Mouse (Mus musculus): ENCODE measurements around the gene Olfr465-ps1. TPM values are rescaled to one million over a fixed set of nuclear protein-coding genes. Genes with fewer than 3 reads are reported as not detected.

The Olfr465-ps1 gene
- 0.07 and 0.34 TPM in 2 replicates for polyA plus RNA-seq (2015; fragmentation: Nextera tagmentation; extraction: Ambion mirVana)

DNA sequence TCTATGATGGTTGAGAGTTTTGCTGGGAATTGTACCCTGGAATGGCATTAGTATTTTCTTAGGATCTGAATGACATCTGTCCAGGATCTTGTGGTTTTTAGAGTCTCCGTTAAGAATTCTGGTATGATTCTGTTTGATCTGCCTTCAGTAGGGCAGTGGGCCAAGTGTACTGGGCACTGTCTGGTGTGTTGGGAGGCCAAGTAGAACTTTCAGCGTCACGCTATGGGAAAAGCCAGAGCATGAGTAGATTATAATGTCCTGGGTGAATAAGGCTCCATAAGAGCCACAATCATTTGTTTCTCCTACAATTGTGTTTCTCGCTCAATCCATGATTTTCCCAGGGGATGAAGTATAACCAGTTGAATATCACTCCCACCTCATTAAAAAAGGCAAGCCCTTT, at the start of gene Olfr465-ps1:
TSS of gene Olfr465-ps1 (plus strand) at position 301 of the 400 bp plus-strand sequence.
- Histone ChIP-seq H3K4me1 (replicated peaks; ENCODE audit: control insufficient read depth, insufficient read depth, low read length) (no peaks in the 10 kb centered on the region), H3K27ac (ENCODE audit: low read depth, low read length) (no peak within 1 kb of the TSS)
- no peak for ATAC-seq

DNA sequence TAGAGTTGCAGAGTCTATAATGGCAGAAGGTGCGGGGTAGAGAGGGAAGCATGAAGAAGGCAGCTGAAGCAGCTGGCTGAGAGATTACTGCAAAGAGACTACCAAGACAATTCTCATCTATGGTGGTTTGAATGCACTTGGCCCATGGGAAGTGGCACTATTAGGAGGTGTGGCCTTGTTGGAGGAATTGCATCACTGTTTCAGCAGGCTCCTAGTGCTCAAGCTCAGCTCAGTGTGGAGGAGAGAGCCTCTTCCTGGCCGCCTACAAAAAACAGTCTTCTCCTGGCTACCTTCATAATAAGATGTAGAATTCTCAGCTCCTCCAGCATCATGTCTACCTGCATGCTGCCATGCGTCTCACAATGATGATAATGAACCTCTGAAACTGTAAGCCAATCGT, 42.0 kb upstream of the Olfr465-ps1 start:
- ATAC-seq = no peak
- Histone ChIP-seq H3K4me2 (replicated peaks; ENCODE audit: low read depth) (no peak overlapping the region), H3K4me3 (ENCODE audit: low read depth, low read length) (no peak overlapping the region), H3K36me3 (ENCODE audit: control insufficient read depth, insufficient read depth) (0 out of 2 replicates have a peak, but pooled peaks cover 12% of the 10 kb centered on the region), H3K4me1 (replicated peaks; ENCODE audit: control insufficient read depth, insufficient read depth, low read length) (no peaks in the 10 kb centered on the region), H3K27ac (ENCODE audit: low read depth, low read length) (no peak overlapping the region), H3K9me3 (ENCODE audit: control insufficient read depth) (no peaks in the 10 kb centered on the region), H3K9ac (ENCODE audit: low read depth, low read length) (no peak overlapping the region), H3K27me3 (replicated peaks; ENCODE audit: control insufficient read depth, insufficient read depth, low read length) (no peaks in the 10 kb centered on the region)
- TF ChIP-seq CTCF (IDR thresholded peaks at IDR 0.05; ENCODE audit: low read depth) = no peak
- WGBS = 96% methylated on average over 4 of the region's 4 CpGs

More for the DNA sequence above, at the start of gene Olfr465-ps1:
- WGBS = 80% methylated on average over 4 of the region's 4 CpGs
- Histone ChIP-seq H3K27me3 (replicated peaks; ENCODE audit: control insufficient read depth, insufficient read depth, low read length) (no peaks in the 10 kb centered on the region), H3K4me2 (replicated peaks; ENCODE audit: low read depth) (no peak within 1 kb of the TSS), H3K36me3 (ENCODE audit: control insufficient read depth, insufficient read depth) (no peaks in the 10 kb centered on the region), H3K9ac (ENCODE audit: low read depth, low read length) (no peak within 1 kb of the TSS), H3K4me3 (ENCODE audit: low read depth, low read length) (no peak within 1 kb of the TSS), H3K9me3 (ENCODE audit: control insufficient read depth) (no peaks in the 10 kb centered on the region)
- TF ChIP-seq CTCF (IDR thresholded peaks at IDR 0.05; ENCODE audit: low read depth) = no peak

DNA sequence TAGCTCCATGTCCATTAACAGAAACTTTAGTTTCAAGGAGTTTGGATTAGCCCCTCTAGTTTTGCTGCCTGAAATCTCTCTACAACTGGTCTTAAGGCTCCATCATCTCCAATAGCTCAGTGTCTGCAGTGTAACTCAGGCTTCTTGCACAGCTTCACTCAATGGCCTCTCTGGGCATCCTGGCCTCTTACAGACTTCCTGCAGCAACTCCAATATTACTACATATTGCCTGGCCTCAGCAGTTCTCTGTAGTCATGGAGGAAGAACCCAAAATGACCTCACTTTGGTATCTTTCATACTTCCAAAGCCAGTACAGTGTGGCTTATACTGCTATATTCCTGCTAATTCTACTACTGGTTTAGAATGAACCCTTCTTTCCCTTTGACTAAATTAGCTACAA, 40.9 kb upstream of the Olfr465-ps1 start:
- no peaks in the 10 kb centered on the region for H3K9me3 ChIP-seq (ENCODE audit: control insufficient read depth)
- ATAC-seq = no peak
- H3K27me3 ChIP-seq (replicated peaks; ENCODE audit: control insufficient read depth, insufficient read depth, low read length) = no peaks in the 10 kb centered on the region
- no peaks in the 10 kb centered on the region for H3K4me1 ChIP-seq (replicated peaks; ENCODE audit: control insufficient read depth, insufficient read depth, low read length)
- H3K36me3 ChIP-seq (ENCODE audit: control insufficient read depth, insufficient read depth) = 0 out of 2 replicates have a peak, but pooled peaks cover 7% of the 10 kb centered on the region
- no peak overlapping the region for H3K27ac ChIP-seq (ENCODE audit: low read depth, low read length)
- TF ChIP-seq CTCF (IDR thresholded peaks at IDR 0.05; ENCODE audit: low read depth) = no peak
- H3K4me2 ChIP-seq (replicated peaks; ENCODE audit: low read depth) = no peak overlapping the region
- no peak overlapping the region for H3K9ac ChIP-seq (ENCODE audit: low read depth, low read length)
- no peak overlapping the region for H3K4me3 ChIP-seq (ENCODE audit: low read depth, low read length)

DNA sequence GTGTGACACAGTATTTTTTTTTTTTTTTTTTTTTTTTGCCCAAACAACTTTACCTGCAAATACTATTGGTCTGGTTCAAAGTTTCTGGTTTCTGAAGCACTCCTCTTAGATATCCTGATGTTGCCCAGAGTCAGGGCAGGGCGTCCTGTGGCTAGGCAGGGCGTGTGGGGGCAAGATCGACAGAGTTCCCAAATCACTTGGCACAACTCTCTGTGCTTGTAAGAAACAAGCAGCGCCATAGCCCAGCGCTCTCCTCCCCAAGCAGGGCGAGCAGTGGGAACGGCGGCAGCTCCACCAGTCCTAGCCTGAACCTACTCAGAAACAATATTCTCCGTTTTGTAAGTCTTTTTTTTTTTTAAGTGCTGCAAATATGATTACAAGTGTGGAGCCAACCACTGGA, 37.2 kb upstream of the Olfr465-ps1 start:
- Histone ChIP-seq H3K9me3 (ENCODE audit: control insufficient read depth) (no peaks in the 10 kb centered on the region), H3K36me3 (ENCODE audit: control insufficient read depth, insufficient read depth) (no peaks in the 10 kb centered on the region), H3K4me1 (replicated peaks; ENCODE audit: control insufficient read depth, insufficient read depth, low read length) (no peaks in the 10 kb centered on the region), H3K4me3 (ENCODE audit: low read depth, low read length) (no peak overlapping the region), H3K27me3 (replicated peaks; ENCODE audit: control insufficient read depth, insufficient read depth, low read length) (no peaks in the 10 kb centered on the region), H3K27ac (ENCODE audit: low read depth, low read length) (no peak overlapping the region), H3K9ac (ENCODE audit: low read depth, low read length) (no peak overlapping the region), H3K4me2 (replicated peaks; ENCODE audit: low read depth) (no peak overlapping the region)
- 94% methylated on average over 9 of the region's 9 CpGs for WGBS
- TF ChIP-seq CTCF (IDR thresholded peaks at IDR 0.05; ENCODE audit: low read depth) = no peak
- ATAC-seq = no peak

DNA sequence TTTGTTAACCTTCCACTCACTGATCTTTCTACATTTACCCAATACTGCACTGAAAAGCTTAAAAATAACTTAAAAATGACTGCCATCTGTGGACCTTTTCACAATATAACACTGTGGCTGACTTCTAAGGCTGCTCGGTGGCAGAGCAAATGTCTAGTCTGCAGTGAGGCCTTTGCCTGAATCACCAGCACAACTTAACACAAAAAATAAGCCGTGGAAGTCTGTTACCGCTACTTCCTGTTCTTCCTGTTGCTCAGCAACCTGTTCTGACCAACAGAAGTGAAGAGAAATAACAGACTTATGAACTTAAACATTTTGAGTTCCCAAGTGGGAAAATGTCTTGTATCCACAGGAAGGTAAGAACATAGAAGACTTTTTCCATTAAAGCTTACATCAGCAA, 36.7 kb upstream of the Olfr465-ps1 start:
- WGBS = 91% methylated on average over 3 of the region's 3 CpGs
- no peak overlapping the region for H3K4me3 ChIP-seq (ENCODE audit: low read depth, low read length)
- no peaks in the 10 kb centered on the region for H3K27me3 ChIP-seq (replicated peaks; ENCODE audit: control insufficient read depth, insufficient read depth, low read length)
- no peak for TF ChIP-seq CTCF (IDR thresholded peaks at IDR 0.05; ENCODE audit: low read depth)
- no peak overlapping the region for H3K27ac ChIP-seq (ENCODE audit: low read depth, low read length)
- no peaks in the 10 kb centered on the region for H3K4me1 ChIP-seq (replicated peaks; ENCODE audit: control insufficient read depth, insufficient read depth, low read length)
- H3K9me3 ChIP-seq (ENCODE audit: control insufficient read depth) = no peaks in the 10 kb centered on the region
- no peak overlapping the region for H3K9ac ChIP-seq (ENCODE audit: low read depth, low read length)
- no peak overlapping the region for H3K4me2 ChIP-seq (replicated peaks; ENCODE audit: low read depth)
- no peaks in the 10 kb centered on the region for H3K36me3 ChIP-seq (ENCODE audit: control insufficient read depth, insufficient read depth)
- ATAC-seq = no peak

DNA sequence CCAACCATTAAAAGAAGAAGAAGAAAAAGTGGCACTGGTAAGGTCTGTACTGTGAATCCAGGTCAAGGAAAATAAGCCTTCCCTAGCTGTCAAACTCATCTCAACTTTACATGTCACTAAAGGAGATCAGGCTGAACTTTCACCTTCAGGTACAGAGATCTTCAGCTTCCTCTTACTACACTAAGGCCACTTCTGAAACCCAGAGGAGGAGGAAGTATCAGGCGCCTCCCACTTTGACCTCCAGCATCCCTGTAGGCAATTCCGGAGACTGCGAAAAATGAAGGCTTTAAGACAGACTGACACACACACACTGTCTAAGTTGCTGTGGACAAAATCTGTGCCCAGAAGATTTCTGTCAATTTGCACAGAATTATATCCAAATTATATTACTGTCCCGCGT, 25.9 kb upstream of the Olfr465-ps1 start:
- Histone ChIP-seq H3K4me1 (replicated peaks; ENCODE audit: control insufficient read depth, insufficient read depth, low read length) (no peaks in the 10 kb centered on the region), H3K27me3 (replicated peaks; ENCODE audit: control insufficient read depth, insufficient read depth, low read length) (no peaks in the 10 kb centered on the region), H3K9me3 (ENCODE audit: control insufficient read depth) (no peaks in the 10 kb centered on the region), H3K27ac (ENCODE audit: low read depth, low read length) (peak overlapping the region; percentile 91), H3K36me3 (ENCODE audit: control insufficient read depth, insufficient read depth) (no peaks in the 10 kb centered on the region), H3K4me3 (ENCODE audit: low read depth, low read length) (peak overlapping the region; percentile 77), H3K4me2 (replicated peaks; ENCODE audit: low read depth) (peak overlapping the region; percentile 66), H3K9ac (ENCODE audit: low read depth, low read length) (peak overlapping the region; percentile 82)
- TF ChIP-seq CTCF (IDR thresholded peaks at IDR 0.05; ENCODE audit: low read depth) = no peak
- WGBS = 0% methylated on average over 5 of the region's 5 CpGs
- ATAC-seq = peak; percentile 58

Measured in intestine, postnatal 0 days (tissue).